Mouse (Mus musculus): Measurements from ENCODE around the gene Hoxd10. TPM values are rescaled to one million over a fixed set of nuclear protein-coding genes. Genes with fewer than 3 reads are reported as not detected.

Hoxd10 gene
- total and polyA plus RNA-seq, 3 experiments, result not detected

- DNase-seq, result peak in 1 of 2 experiments; percentile 53
- WGBS, result 1% methylated on average over 71 of the region's 74 CpGs
- no peak for TF ChIP-seq CTCF (IDR thresholded peaks at IDR 0.05)
- no peak for TF ChIP-seq POLR2A (IDR thresholded peaks at IDR 0.05; ENCODE audit: insufficient read depth, low read depth, low read length)
- TF ChIP-seq EP300 (IDR thresholded peaks at IDR 0.05; ENCODE audit: insufficient read depth, low read depth, low read length), result no peak
- H3K27ac ChIP-seq, result no peak overlapping the region
- H3K4me1 ChIP-seq (ENCODE audit: control insufficient read depth, insufficient read depth, low read length), result no peaks in the 10 kb centered on the region
- no peak overlapping the region for H3K9ac ChIP-seq (ENCODE audit: low read depth, low read length)
- peaks cover 24% of the 10 kb centered on the region for H3K27me3 ChIP-seq (ENCODE audit: control insufficient read depth, insufficient read depth, low read length)
- no peaks in the 10 kb centered on the region for H3K79me2 ChIP-seq (replicated peaks; ENCODE audit: control insufficient read depth, insufficient read depth, low read length)
- intact Hi-C loops (cut with DNase I), result no loop called here
- H3K4me3 ChIP-seq, result peak overlapping the region; percentile 36
- H3K36me3 ChIP-seq (ENCODE audit: control insufficient read depth, insufficient read depth, low read length), result no peaks in the 10 kb centered on the region
These were observed 23.1 kb upstream of the Hoxd10 start for GRCm38 (mm10) chr2:74668370-74669229.

DNA sequence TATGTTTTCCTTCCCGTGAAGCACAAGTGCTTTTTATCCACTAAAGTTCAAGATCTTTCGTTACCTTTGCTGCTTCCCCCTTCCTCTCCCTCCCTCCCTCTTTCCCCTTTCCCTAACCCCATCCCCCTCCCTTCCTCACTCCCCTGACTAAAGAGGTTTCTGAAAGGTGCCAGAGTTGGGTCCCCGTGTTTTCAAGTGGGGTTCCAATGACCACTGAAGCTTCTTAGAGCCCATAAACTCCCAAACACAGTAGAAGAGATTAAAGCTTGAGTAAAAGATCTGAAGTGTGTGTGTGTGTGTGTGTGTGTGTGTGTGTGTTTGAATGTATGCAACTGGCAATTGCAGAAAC is 22.5 kb upstream of the Hoxd10 start:
- Histone ChIP-seq H3K27ac (no peak overlapping the region), H3K4me1 (ENCODE audit: control insufficient read depth, insufficient read depth, low read length) (no peaks in the 10 kb centered on the region), H3K9ac (ENCODE audit: low read depth, low read length) (no peak overlapping the region), H3K4me3 (no peak overlapping the region), H3K36me3 (ENCODE audit: control insufficient read depth, insufficient read depth, low read length) (no peaks in the 10 kb centered on the region), H3K27me3 (ENCODE audit: control insufficient read depth, insufficient read depth, low read length) (peaks cover 26% of the 10 kb centered on the region), H3K79me2 (replicated peaks; ENCODE audit: control insufficient read depth, insufficient read depth, low read length) (no peaks in the 10 kb centered on the region)
- intact Hi-C loops (cut with DNase I), result no loop called here
- DNase-seq, result no peak
- TF ChIP-seq EP300 (IDR thresholded peaks at IDR 0.05; ENCODE audit: insufficient read depth, low read depth, low read length) (no peak), POLR2A (IDR thresholded peaks at IDR 0.05; ENCODE audit: insufficient read depth, low read depth, low read length) (no peak), CTCF (IDR thresholded peaks at IDR 0.05) (no peak)
- 5% methylated on average over 3 of the region's 3 CpGs for WGBS

DNA sequence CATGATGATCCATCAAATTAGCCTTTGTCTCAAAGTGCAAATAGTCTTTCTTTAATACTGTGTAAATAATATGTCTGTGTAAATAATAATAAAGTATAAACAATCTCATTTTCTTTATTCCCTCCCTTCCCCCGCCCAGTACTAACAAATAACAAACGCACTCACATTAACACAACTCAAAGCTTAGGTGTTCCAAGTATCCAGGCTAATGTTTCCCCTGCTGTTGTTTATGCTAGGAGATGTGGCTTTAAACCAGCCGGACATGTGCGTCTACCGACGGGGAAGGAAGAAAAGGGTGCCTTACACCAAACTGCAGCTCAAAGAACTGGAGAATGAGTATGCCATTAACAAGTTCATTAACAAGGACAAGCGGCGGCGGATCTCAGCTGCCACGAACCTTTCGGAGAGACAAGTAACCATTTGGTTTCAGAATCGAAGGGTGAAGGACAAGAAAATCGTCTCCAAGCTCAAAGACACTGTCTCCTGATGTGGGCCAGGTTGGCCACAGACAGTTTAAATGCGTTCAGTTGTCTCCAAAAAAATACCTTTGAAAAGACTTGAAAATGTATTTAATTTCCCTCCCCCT is 22.0 kb upstream of the Hoxd10 start:
- no peak for DNase-seq
- TF ChIP-seq POLR2A (IDR thresholded peaks at IDR 0.05; ENCODE audit: insufficient read depth, low read depth, low read length), result no peak
- no peak for TF ChIP-seq CTCF (IDR thresholded peaks at IDR 0.05)
- no peak for TF ChIP-seq EP300 (IDR thresholded peaks at IDR 0.05; ENCODE audit: insufficient read depth, low read depth, low read length)
- no peaks in the 10 kb centered on the region for H3K79me2 ChIP-seq (replicated peaks; ENCODE audit: control insufficient read depth, insufficient read depth, low read length)
- no peaks in the 10 kb centered on the region for H3K36me3 ChIP-seq (ENCODE audit: control insufficient read depth, insufficient read depth, low read length)
- intact Hi-C loops (cut with DNase I), result loop anchor here (5.0 kb wide), 1 partner anchor 1087 kb away; the partner anchor contains the start of gene Chrna1
- 6% methylated on average over 14 of the region's 14 CpGs for WGBS
- no peaks in the 10 kb centered on the region for H3K4me1 ChIP-seq (ENCODE audit: control insufficient read depth, insufficient read depth, low read length)
- peaks cover 26% of the 10 kb centered on the region for H3K27me3 ChIP-seq (ENCODE audit: control insufficient read depth, insufficient read depth, low read length)
- H3K27ac ChIP-seq, result no peak overlapping the region
- H3K4me3 ChIP-seq, result no peak overlapping the region
- no peak overlapping the region for H3K9ac ChIP-seq (ENCODE audit: low read depth, low read length)

GRCm38 (mm10) chr2:74670632-74671188 is 21.0 kb upstream of the Hoxd10 start:
- H3K9ac ChIP-seq (ENCODE audit: low read depth, low read length), result no peak overlapping the region
- TF ChIP-seq POLR2A (IDR thresholded peaks at IDR 0.05; ENCODE audit: insufficient read depth, low read depth, low read length) (no peak), CTCF (IDR thresholded peaks at IDR 0.05) (no peak), EP300 (IDR thresholded peaks at IDR 0.05; ENCODE audit: insufficient read depth, low read depth, low read length) (no peak)
- no peak overlapping the region for H3K27ac ChIP-seq
- intact Hi-C loops (cut with DNase I), result loop anchor here (5.0 kb wide), 1 partner anchor 1088 kb away; the partner anchor contains the start of gene Chrna1
- peaks cover 34% of the 10 kb centered on the region for H3K27me3 ChIP-seq (ENCODE audit: control insufficient read depth, insufficient read depth, low read length)
- no peaks in the 10 kb centered on the region for H3K79me2 ChIP-seq (replicated peaks; ENCODE audit: control insufficient read depth, insufficient read depth, low read length)
- no peak overlapping the region for H3K4me3 ChIP-seq
- no peaks in the 10 kb centered on the region for H3K4me1 ChIP-seq (ENCODE audit: control insufficient read depth, insufficient read depth, low read length)
- WGBS, result 11% methylated on average over 3 of the region's 3 CpGs
- H3K36me3 ChIP-seq (ENCODE audit: control insufficient read depth, insufficient read depth, low read length), result no peaks in the 10 kb centered on the region
- no peak for DNase-seq

DNA sequence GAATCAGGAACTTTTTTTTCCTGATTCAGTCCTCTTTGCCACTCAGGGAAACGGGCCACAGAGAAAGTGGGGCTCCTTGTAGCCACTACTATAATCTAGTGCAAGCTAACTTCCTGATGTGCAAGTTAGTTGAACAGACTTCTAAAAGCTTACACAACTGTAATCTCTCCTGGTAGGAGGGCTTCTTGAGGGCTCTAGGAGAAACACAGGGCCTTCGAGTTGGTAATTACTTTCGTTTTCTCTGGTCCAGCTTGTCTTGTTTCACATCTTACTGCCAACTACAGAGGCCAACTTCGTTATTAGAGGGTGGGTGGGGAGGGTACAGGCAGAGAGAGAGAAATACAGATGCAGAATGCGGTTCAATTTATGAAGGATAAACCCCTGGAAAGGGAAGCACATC is 19.9 kb upstream of the Hoxd10 start:
- no peaks in the 10 kb centered on the region for H3K4me1 ChIP-seq (ENCODE audit: control insufficient read depth, insufficient read depth, low read length)
- WGBS, result 54% methylated on average over 5 of the region's 5 CpGs
- H3K4me3 ChIP-seq, result no peak overlapping the region
- TF ChIP-seq CTCF (IDR thresholded peaks at IDR 0.05), result no peak
- no peak for TF ChIP-seq EP300 (IDR thresholded peaks at IDR 0.05; ENCODE audit: insufficient read depth, low read depth, low read length)
- no peak for TF ChIP-seq POLR2A (IDR thresholded peaks at IDR 0.05; ENCODE audit: insufficient read depth, low read depth, low read length)
- peaks cover 33% of the 10 kb centered on the region for H3K27me3 ChIP-seq (ENCODE audit: control insufficient read depth, insufficient read depth, low read length)
- intact Hi-C loops (cut with DNase I), result loop anchor here (2.0 to 5.0 kb wide), 2 partner anchors 707 to 1090 kb away; partner anchors contain the start of gene Chrna1
- no peak overlapping the region for H3K9ac ChIP-seq (ENCODE audit: low read depth, low read length)
- no peaks in the 10 kb centered on the region for H3K79me2 ChIP-seq (replicated peaks; ENCODE audit: control insufficient read depth, insufficient read depth, low read length)
- DNase-seq, result no peak
- no peaks in the 10 kb centered on the region for H3K36me3 ChIP-seq (ENCODE audit: control insufficient read depth, insufficient read depth, low read length)
- no peak overlapping the region for H3K27ac ChIP-seq

All from heart, adult 2 months (tissue).